Mouse (Mus musculus) kidney, adult 2 months (tissue): Measurements from ENCODE around the gene Pbx2. TPM values are rescaled to one million over a fixed set of nuclear protein-coding genes. Genes with fewer than 3 reads are reported as not detected.

Experiments
- DNase-seq: peaks from one replicate; pipeline ENCODE4 v3.0.0; 2021
- H3K27ac ChIP-seq: fragments of 200-500 bp; 2 replicates; pipeline ENCODE4 v1.5.1; 2012; ENCODE audit warnings: low read depth, low read length, control low read depth, inconsistent platforms; ENCODE audit not compliant: insufficient read depth
- H3K27me3 ChIP-seq: fragments of 200-500 bp; replicated peaks from 2 replicates; pipeline ENCODE4 v1.6.1; 2012; ENCODE audit warnings: mild to moderate bottlenecking, moderate library complexity, low read length, inconsistent platforms; ENCODE audit not compliant: control insufficient read depth, insufficient read depth
- H3K36me3 ChIP-seq: fragments of 200-500 bp; 2 replicates; pipeline ENCODE4 v1.6.1; 2012; ENCODE audit warnings: mild to moderate bottlenecking, moderate library complexity, low read length, inconsistent platforms; ENCODE audit not compliant: control insufficient read depth, insufficient read depth
- H3K4me1 ChIP-seq: fragments of 200-500 bp; 2 replicates; pipeline ENCODE4 v1.6.1; 2011; ENCODE audit warnings: low read length; ENCODE audit not compliant: control insufficient read depth, insufficient read depth
- H3K4me3 ChIP-seq: fragments of 200-500 bp; 2 replicates; pipeline ENCODE4 v1.5.1; 2011; ENCODE audit warnings: mild to moderate bottlenecking, low read depth, low read length, control low read depth; ENCODE audit not compliant: insufficient read depth
- CTCF ChIP-seq: fragments of 200-500 bp; conservative IDR thresholded peaks from 2 replicates; pipeline ENCODE4 v1.5.1; 2011; ENCODE audit warnings: low read depth, mild to moderate bottlenecking, control low read depth, low read length, moderate library complexity, mixed read lengths; ENCODE audit not compliant: insufficient read depth, insufficient read length
- POLR2A ChIP-seq: fragments of 200-500 bp; IDR thresholded peaks from one replicate; pipeline ENCODE4 v1.6.1; 2011; ENCODE audit warnings: low read depth, low read length, control low read depth
- WGBS: fragments of 180-500 bp; shearing (Covaris S2); methylation state at CpG from one replicate; pipeline ENCODE4 v1.1.7; 2018; 5-methylcytosine and 5-hydroxymethylcytosine counted together
- polyA plus RNA-seq: library from polyadenylated mRNA; depleted of rRNA; stranded (reverse); fragments of >200 nt; gene quantifications from 2 replicates; pipeline ENCODE4 v1.2.3, GENCODE M21; 2012

Pbx2 gene
- polyA plus RNA-seq, 1 experiment: 56.2 TPM

GRCm38 (mm10) chr17:34564003-34564421 is 27.1 kb upstream of the Pbx2 start, which contains the start of gene Notch4:
Gene Notch4 (plus strand): TSS chr17:34564268.
- peak; percentile 84 for DNase-seq

GRCm38 (mm10) chr17:34564796-34565195 is 26.3 kb upstream of the Pbx2 start:
- Histone ChIP-seq H3K4me1 (no peaks in the 10 kb centered on the region), H3K36me3 (no peaks in the 10 kb centered on the region), H3K27me3 (no peaks in the 10 kb centered on the region), H3K27ac (peak overlapping the region; percentile 96), H3K4me3 (peak overlapping the region; percentile 56)
- WGBS: 41% methylated on average over 3 of the region's 3 CpGs
- peak; percentile 83 for DNase-seq
- TF ChIP-seq CTCF (no peak), POLR2A (peak; percentile 38)

More at GRCm38 (mm10) chr17:34564003-34564421, 27.1 kb upstream of the Pbx2 start, which contains the start of gene Notch4:
- Histone ChIP-seq H3K27ac (peak within 1 kb of the TSS; percentile 96), H3K4me1 (no peaks in the 10 kb centered on the region), H3K36me3 (no peaks in the 10 kb centered on the region), H3K27me3 (no peaks in the 10 kb centered on the region), H3K4me3 (peak within 1 kb of the TSS; percentile 56)
- TF ChIP-seq CTCF (no peak), POLR2A (peak; percentile 68)
- 16% methylated on average over 6 of the region's 6 CpGs for WGBS

GRCm38 (mm10) chr17:34567311-34567710 is 23.8 kb upstream of the Pbx2 start:
- no peaks in the 10 kb centered on the region for H3K4me1 ChIP-seq

DNA sequence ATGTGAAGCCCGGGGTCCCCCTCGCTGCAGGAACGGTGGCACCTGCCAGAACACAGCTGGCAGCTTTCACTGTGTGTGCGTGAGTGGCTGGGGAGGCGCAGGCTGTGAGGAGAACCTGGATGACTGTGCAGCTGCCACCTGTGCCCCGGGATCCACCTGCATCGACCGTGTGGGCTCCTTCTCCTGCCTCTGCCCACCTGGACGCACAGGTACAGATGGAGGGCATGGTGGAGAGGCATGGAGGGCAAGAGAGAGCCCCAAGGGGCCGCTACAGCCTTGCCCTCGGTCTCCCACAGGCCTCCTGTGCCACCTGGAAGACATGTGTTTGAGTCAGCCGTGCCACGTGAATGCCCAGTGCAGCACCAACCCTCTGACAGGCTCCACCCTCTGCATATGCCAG is 22.6 kb upstream of the Pbx2 start:
- Histone ChIP-seq H3K36me3 (no peaks in the 10 kb centered on the region), H3K4me3 (no peak overlapping the region), H3K27ac (no peak overlapping the region), H3K4me1 (no peaks in the 10 kb centered on the region), H3K27me3 (no peaks in the 10 kb centered on the region)
- no peak for DNase-seq
- TF ChIP-seq POLR2A: no peak
- TF ChIP-seq CTCF: no peak
- WGBS: 79% methylated on average over 13 of the region's 13 CpGs

More at GRCm38 (mm10) chr17:34567311-34567710, 23.8 kb upstream of the Pbx2 start:
- TF ChIP-seq CTCF (no peak), POLR2A (no peak)
- Histone ChIP-seq H3K36me3 (no peaks in the 10 kb centered on the region), H3K27me3 (no peaks in the 10 kb centered on the region), H3K4me3 (no peak overlapping the region), H3K27ac (no peak overlapping the region)
- WGBS: 52% methylated on average over 9 of the region's 9 CpGs
- DNase-seq: no peak

GRCm38 (mm10) chr17:34569919-34570318 is 21.1 kb upstream of the Pbx2 start:
- Histone ChIP-seq H3K27ac (no peak overlapping the region), H3K36me3 (no peaks in the 10 kb centered on the region), H3K27me3 (no peaks in the 10 kb centered on the region), H3K4me1 (no peaks in the 10 kb centered on the region), H3K4me3 (no peak overlapping the region)
- TF ChIP-seq POLR2A: no peak
- TF ChIP-seq CTCF: no peak
- DNase-seq: no peak
- 72% methylated on average over 4 of the region's 4 CpGs for WGBS

DNA sequence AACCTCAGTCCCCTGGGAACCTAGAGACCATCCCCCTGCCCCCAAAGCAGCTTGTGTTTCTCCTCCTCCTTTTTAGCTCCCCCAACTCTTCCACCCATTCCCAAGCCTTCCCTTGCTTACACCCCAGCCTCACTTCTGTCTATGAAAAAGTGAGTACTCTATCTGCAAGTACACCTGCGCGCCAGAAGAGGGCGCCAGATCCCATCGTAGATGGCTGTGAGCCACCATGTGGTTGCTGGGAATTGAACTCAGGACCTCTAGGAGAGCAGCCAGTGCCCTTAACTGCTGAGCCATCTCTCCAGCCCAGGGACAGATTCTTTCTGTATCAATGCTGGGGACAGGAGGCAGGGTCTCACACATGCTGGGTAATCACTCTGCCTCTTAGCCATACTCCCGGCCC is 19.2 kb upstream of the Pbx2 start:
- no peaks in the 10 kb centered on the region for H3K36me3 ChIP-seq
- WGBS: 27% methylated on average over 5 of the region's 5 CpGs

GRCm38 (mm10) chr17:34572361-34572760 is 18.7 kb upstream of the Pbx2 start:
- Histone ChIP-seq H3K27ac (no peak overlapping the region), H3K4me1 (no peaks in the 10 kb centered on the region), H3K27me3 (no peaks in the 10 kb centered on the region), H3K36me3 (no peaks in the 10 kb centered on the region), H3K4me3 (no peak overlapping the region)
- DNase-seq: no peak
- WGBS: 43% methylated on average over 15 of the region's 15 CpGs
- no peak for TF ChIP-seq POLR2A
- no peak for TF ChIP-seq CTCF

More for the DNA sequence above, 19.2 kb upstream of the Pbx2 start:
- Histone ChIP-seq H3K27me3 (no peaks in the 10 kb centered on the region), H3K4me1 (no peaks in the 10 kb centered on the region), H3K4me3 (no peak overlapping the region), H3K27ac (no peak overlapping the region)
- DNase-seq: no peak
- TF ChIP-seq POLR2A (no peak), CTCF (peak; percentile 63)

DNA sequence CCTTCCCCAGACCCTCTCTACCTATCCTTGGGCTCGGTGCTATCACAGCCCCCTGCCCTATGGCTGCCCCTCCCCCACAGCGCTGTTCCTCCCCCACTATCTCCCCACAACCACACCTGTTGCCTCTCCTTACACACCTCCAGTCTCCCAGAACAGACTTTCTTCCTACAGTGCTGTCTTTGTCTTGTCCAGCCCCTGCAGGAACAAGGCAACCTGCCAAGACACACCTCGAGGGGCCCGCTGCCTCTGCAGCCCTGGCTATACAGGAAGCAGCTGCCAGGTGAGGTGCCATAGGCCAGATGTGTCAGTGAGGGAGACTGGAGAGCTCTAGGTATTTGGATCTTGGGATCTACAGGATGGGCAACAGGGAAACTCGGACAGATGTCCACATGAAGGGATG is 14.5 kb upstream of the Pbx2 start:
- Histone ChIP-seq H3K4me3 (no peak overlapping the region), H3K27me3 (no peaks in the 10 kb centered on the region), H3K36me3 (no peaks in the 10 kb centered on the region), H3K27ac (no peak overlapping the region), H3K4me1 (no peaks in the 10 kb centered on the region)
- TF ChIP-seq CTCF (no peak), POLR2A (no peak)
- WGBS: 62% methylated on average over 5 of the region's 5 CpGs
- no peak for DNase-seq
